Mouse (Mus musculus) lung, embryonic 14.5 days (tissue): ENCODE results near the gene Col2a1. TPM values are rescaled to one million over a fixed set of nuclear protein-coding genes. Genes with fewer than 3 reads are reported as not detected.

Source experiments
- ATAC-seq: fragments of 200-750 bp; cut with Nextera tagmentation; 2 replicates; pipeline ENCODE4 v1.8.0; 2017; ENCODE audit warnings: mild to moderate bottlenecking, moderate TSS enrichment, moderate library complexity; ENCODE audit not compliant: insufficient read depth
- DNase-seq: peaks from one replicate; pipeline ENCODE4 v3.0.0-alpha.2; 2015
- H3K27ac ChIP-seq: fragments of 300-500 bp; sonication (generic); 2 replicates; pipeline ENCODE4 v1.5.1; 2014; ENCODE audit warnings: low read depth, mild to moderate bottlenecking, moderate library complexity
- H3K27me3 ChIP-seq: fragments of 300-500 bp; sonication (generic); 2 replicates; pipeline ENCODE4 v1.6.1; 2014; ENCODE audit warnings: low read length, control low read depth; ENCODE audit not compliant: insufficient read depth
- H3K36me3 ChIP-seq: fragments of 300-500 bp; sonication (generic); 2 replicates; pipeline ENCODE4 v1.6.1; 2014; ENCODE audit warnings: control low read depth; ENCODE audit not compliant: insufficient read depth
- H3K4me1 ChIP-seq: fragments of 300-500 bp; sonication (generic); 2 replicates; pipeline ENCODE4 v1.6.1; 2014; ENCODE audit warnings: antibody characterized with exemption, control low read depth; ENCODE audit not compliant: insufficient read depth
- H3K4me2 ChIP-seq: fragments of 300-500 bp; sonication (generic); 2 replicates; pipeline ENCODE4 v1.6.1; 2014; ENCODE audit warnings: mild to moderate bottlenecking
- H3K4me3 ChIP-seq: fragments of 300-500 bp; sonication (generic); 2 replicates; pipeline ENCODE4 v1.5.1; 2014; ENCODE audit warnings: low read depth, low read length
- H3K9ac ChIP-seq: fragments of 300-500 bp; sonication (generic); 2 replicates; pipeline ENCODE4 v1.6.1; 2014
- H3K9me3 ChIP-seq: fragments of 300-500 bp; sonication (generic); 2 replicates; pipeline ENCODE4 v1.6.1; 2016; ENCODE audit warnings: low read depth, low read length, control low read depth
- CTCF ChIP-seq: IDR thresholded peaks from 2 replicates; pipeline ENCODE4 v1.5.1; 2016; ENCODE audit warnings: antibody characterized with exemption, low read depth
- WGBS: fragments of 180-500 bp; shearing (Covaris S2); extraction: QIAGEN DNeasy Blood & Tissue Kit; methylation state at CpG from one replicate; pipeline ENCODE4 v1.1.7; 2014; 5-methylcytosine and 5-hydroxymethylcytosine counted together
- polyA plus RNA-seq: library from polyadenylated mRNA; unstranded; fragments of >200 nt; fragmentation: Nextera tagmentation; extraction: Ambion mirVana; gene quantifications from 2 replicates; pipeline ENCODE4 v1.2.1, GENCODE M21; 2014

The Col2a1 gene
- polyA plus RNA-seq, 1 experiment from 2014 or later, result 33.3 TPM

GRCm38 (mm10) chr15:97950240-97950639 lies 54.3 kb downstream of the Col2a1 start:
- Histone ChIP-seq H3K4me2 (no peak overlapping the region), H3K27ac (no peak overlapping the region), H3K4me1 (no peaks in the 10 kb centered on the region), H3K9ac (no peak overlapping the region), H3K27me3 (no peaks in the 10 kb centered on the region), H3K36me3 (no peaks in the 10 kb centered on the region), H3K4me3 (no peak overlapping the region), H3K9me3 (no peaks in the 10 kb centered on the region)
- TF ChIP-seq CTCF, result no peak
- DNase-seq, result no peak
- 52% methylated on average over 7 of the region's 7 CpGs for WGBS
- no peak for ATAC-seq

GRCm38 (mm10) chr15:97949706-97950105 lies 54.8 kb downstream of the Col2a1 start:
- Histone ChIP-seq H3K4me3 (no peak overlapping the region), H3K4me2 (no peak overlapping the region), H3K9me3 (no peaks in the 10 kb centered on the region), H3K27me3 (no peaks in the 10 kb centered on the region), H3K27ac (no peak overlapping the region), H3K9ac (no peak overlapping the region), H3K36me3 (no peaks in the 10 kb centered on the region), H3K4me1 (no peaks in the 10 kb centered on the region)
- WGBS, result 64% methylated on average over 3 of the region's 3 CpGs
- no peak for DNase-seq
- no peak for TF ChIP-seq CTCF
- ATAC-seq, result no peak

GRCm38 (mm10) chr15:97948720-97949119 lies 55.8 kb downstream of the Col2a1 start:
- no peaks in the 10 kb centered on the region for H3K4me1 ChIP-seq
- 43% methylated on average over 7 of the region's 7 CpGs for WGBS
- ATAC-seq (no peak), DNase-seq (no peak)
- no peaks in the 10 kb centered on the region for H3K9me3 ChIP-seq
- no peaks in the 10 kb centered on the region for H3K27me3 ChIP-seq
- no peaks in the 10 kb centered on the region for H3K36me3 ChIP-seq
- H3K27ac ChIP-seq, result no peak overlapping the region
- no peak for TF ChIP-seq CTCF
- H3K4me3 ChIP-seq, result no peak overlapping the region
- no peak overlapping the region for H3K9ac ChIP-seq
- H3K4me2 ChIP-seq, result no peak overlapping the region

DNA sequence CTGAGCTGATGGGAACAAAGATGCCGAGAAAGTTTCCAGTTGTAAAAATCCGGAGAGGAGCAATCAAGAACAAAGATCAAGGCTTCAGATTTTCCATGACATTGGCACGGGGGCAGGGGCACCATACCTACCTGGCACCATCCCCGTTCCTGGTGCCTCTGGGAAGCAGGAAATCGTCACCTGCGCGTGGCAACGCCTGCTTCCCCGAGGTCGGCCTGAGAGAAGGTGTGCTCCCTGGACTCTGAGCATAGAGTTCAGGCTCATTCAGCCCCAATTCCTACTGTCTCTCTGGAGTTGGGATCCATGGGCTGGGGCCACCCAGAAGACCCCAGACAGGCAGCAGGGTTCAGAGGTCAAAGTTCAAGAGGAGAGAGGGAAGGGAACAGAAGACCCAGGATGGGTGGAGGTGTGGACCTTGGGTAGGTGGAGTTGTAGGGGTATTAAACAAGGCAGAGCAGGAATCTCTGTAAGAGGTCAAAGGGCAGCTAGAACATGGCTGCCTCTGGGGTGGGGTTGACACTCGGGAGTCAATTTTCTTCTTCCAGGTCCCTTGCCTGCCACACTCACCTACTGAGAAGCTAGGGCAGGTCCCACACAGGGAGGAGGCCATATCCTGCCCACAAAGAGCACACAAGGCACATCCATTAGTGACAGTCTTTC lies 58.7 kb downstream of the Col2a1 start:
- no peaks in the 10 kb centered on the region for H3K9me3 ChIP-seq
- H3K27me3 ChIP-seq, result no peaks in the 10 kb centered on the region
- no peak for TF ChIP-seq CTCF
- no peak for DNase-seq
- no peak overlapping the region for H3K4me3 ChIP-seq
- H3K4me2 ChIP-seq, result no peak overlapping the region
- no peak overlapping the region for H3K9ac ChIP-seq
- ATAC-seq, result no peak
- no peaks in the 10 kb centered on the region for H3K4me1 ChIP-seq
- H3K27ac ChIP-seq, result no peak overlapping the region
- no peaks in the 10 kb centered on the region for H3K36me3 ChIP-seq
- 69% methylated on average over 11 of the region's 11 CpGs for WGBS

DNA sequence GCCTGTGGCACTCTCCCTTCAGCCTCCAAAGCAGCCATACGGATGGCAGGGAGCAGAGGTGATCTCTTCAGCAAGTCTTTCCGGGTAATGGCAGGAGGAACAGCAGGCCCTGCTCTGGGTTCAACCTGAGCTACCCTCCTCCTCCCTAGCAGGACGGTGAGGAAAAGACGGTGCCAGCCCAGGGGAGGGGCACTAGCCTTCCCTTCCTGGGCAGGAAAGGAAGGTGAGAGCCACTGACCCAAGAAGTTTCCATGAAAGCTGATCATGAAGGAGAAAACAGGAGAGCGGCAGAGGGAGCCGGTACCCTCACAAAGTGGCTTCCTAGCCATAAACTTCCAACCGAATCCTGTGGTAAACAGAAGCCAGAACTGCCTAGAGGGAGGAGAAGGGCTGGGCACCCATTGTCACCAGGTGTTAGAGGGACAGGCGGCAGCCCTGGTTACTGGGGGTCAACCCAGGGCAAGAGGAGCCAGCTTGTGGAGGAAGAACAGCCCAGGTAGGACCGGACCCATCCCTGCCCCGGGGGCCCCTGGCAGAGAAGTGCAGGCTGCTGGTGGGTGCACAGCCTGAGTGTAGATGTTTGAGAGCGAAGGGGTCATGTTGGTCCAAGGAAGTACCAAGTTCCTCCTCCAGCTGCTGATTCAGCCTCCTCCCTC lies 59.4 kb downstream of the Col2a1 start:
- Histone ChIP-seq H3K9ac (no peak overlapping the region), H3K4me3 (no peak overlapping the region), H3K4me1 (no peaks in the 10 kb centered on the region), H3K27ac (no peak overlapping the region), H3K36me3 (no peaks in the 10 kb centered on the region), H3K9me3 (no peaks in the 10 kb centered on the region), H3K27me3 (no peaks in the 10 kb centered on the region), H3K4me2 (no peak overlapping the region)
- 68% methylated on average over 11 of the region's 11 CpGs for WGBS
- no peak for TF ChIP-seq CTCF
- DNase-seq, result no peak
- ATAC-seq, result no peak

- Histone ChIP-seq H3K27ac (no peak overlapping the region), H3K4me3 (no peak overlapping the region), H3K9ac (no peak overlapping the region), H3K27me3 (no peaks in the 10 kb centered on the region), H3K4me1 (no peaks in the 10 kb centered on the region), H3K9me3 (no peaks in the 10 kb centered on the region), H3K36me3 (no peaks in the 10 kb centered on the region), H3K4me2 (no peak overlapping the region)
- no peak for DNase-seq
- no peak for TF ChIP-seq CTCF
- ATAC-seq, result no peak
- 86% methylated on average over 8 of the region's 8 CpGs for WGBS
These were observed 61.1 kb downstream of the Col2a1 start for GRCm38 (mm10) chr15:97943356-97943755.

DNA sequence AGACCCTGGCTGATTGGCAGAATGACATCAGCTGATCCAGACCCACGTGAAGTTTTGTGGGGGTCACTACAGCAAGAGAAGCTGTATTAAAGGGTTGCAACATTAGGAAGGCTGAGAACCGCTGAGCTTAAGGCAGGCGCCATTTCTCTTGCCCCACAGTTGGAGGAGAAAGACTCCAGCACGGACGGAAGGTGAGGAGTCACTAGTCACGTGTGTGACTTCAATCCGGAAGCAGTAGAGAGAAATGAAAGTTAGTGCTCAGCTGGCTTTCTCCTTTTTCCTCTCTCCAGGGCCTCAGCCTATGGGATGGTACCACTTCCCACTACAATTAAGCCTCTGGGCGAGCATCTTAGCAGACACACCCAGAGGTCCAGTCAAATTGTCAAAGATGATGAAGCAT lies 62.0 kb downstream of the Col2a1 start:
- no peaks in the 10 kb centered on the region for H3K36me3 ChIP-seq

More for the DNA sequence above, 62.0 kb downstream of the Col2a1 start:
- ATAC-seq (no peak), DNase-seq (no peak)
- H3K9me3 ChIP-seq, result no peaks in the 10 kb centered on the region
- 77% methylated on average over 8 of the region's 8 CpGs for WGBS
- no peaks in the 10 kb centered on the region for H3K27me3 ChIP-seq
- no peaks in the 10 kb centered on the region for H3K4me1 ChIP-seq
- no peak overlapping the region for H3K27ac ChIP-seq
- H3K4me2 ChIP-seq, result no peak overlapping the region
- no peak overlapping the region for H3K9ac ChIP-seq
- no peak for TF ChIP-seq CTCF
- H3K4me3 ChIP-seq, result no peak overlapping the region
